Mouse (Mus musculus) ES-Bruce4 (cell line): Measurements from ENCODE around the gene Ldlrap1. TPM values are rescaled to one million over a fixed set of nuclear protein-coding genes. Genes with fewer than 3 reads are reported as not detected.
A peak's percentile ranks its signal among the peaks of the same experiment; 100 is the strongest.

Source experiments
- H3K27ac ChIP-seq: 2 replicates; pipeline ENCODE4 v1.5.1; 2012; ENCODE audit warnings: low read length, inconsistent platforms; ENCODE audit not compliant: insufficient read depth
- H3K27me3 ChIP-seq: 2 replicates; pipeline ENCODE4 v1.6.1; 2012; ENCODE audit warnings: mild to moderate bottlenecking, low read length, inconsistent platforms; ENCODE audit not compliant: control insufficient read depth, poor library complexity, insufficient read depth, severe bottlenecking
- H3K36me3 ChIP-seq: 2 replicates; pipeline ENCODE4 v1.6.1; 2012; ENCODE audit warnings: inconsistent platforms, mild to moderate bottlenecking, low read length, moderate library complexity; ENCODE audit not compliant: control insufficient read depth, poor library complexity, insufficient read depth, severe bottlenecking
- H3K4me1 ChIP-seq: one replicate; pipeline ENCODE4 v1.8.1; 2011; ENCODE audit warnings: low read length; ENCODE audit not compliant: control insufficient read depth, insufficient read depth
- H3K4me3 ChIP-seq: 2 replicates; pipeline ENCODE4 v1.5.1; 2011; ENCODE audit warnings: low read depth, mild to moderate bottlenecking, low read length
- H3K9ac ChIP-seq: 2 replicates; pipeline ENCODE4 v1.6.1; 2012; ENCODE audit warnings: low read depth, mild to moderate bottlenecking, inconsistent platforms; ENCODE audit not compliant: poor library complexity, severe bottlenecking
- H3K9me3 ChIP-seq: replicated peaks from 2 replicates; pipeline ENCODE4 v1.6.1; 2012; ENCODE audit warnings: mild to moderate bottlenecking, low read length, inconsistent platforms; ENCODE audit not compliant: control insufficient read depth, poor library complexity, insufficient read depth, severe bottlenecking
- CTCF ChIP-seq: IDR thresholded peaks from one replicate; pipeline ENCODE4 v1.8.1; 2011; ENCODE audit warnings: low read depth, low read length
- EP300 ChIP-seq: IDR thresholded peaks from 2 replicates; pipeline ENCODE4 v1.6.1; 2011; ENCODE audit warnings: low read depth, low read length; ENCODE audit not compliant: insufficient read depth
- POLR2A ChIP-seq: IDR thresholded peaks from one replicate; pipeline ENCODE4 v1.8.1; 2011; ENCODE audit warnings: low read length; ENCODE audit not compliant: insufficient read depth
- polyA plus RNA-seq: library from polyadenylated mRNA; stranded (reverse); fragments of >200 nt; gene quantifications from 2 replicates; pipeline ENCODE4 v1.2.4, GENCODE M21; 2011; ENCODE audit warnings: low read depth; ENCODE audit not compliant: missing spikeins, insufficient read depth, insufficient read length

Ldlrap1 gene
- polyA plus RNA-seq, 1 experiment = 18.9 TPM

DNA sequence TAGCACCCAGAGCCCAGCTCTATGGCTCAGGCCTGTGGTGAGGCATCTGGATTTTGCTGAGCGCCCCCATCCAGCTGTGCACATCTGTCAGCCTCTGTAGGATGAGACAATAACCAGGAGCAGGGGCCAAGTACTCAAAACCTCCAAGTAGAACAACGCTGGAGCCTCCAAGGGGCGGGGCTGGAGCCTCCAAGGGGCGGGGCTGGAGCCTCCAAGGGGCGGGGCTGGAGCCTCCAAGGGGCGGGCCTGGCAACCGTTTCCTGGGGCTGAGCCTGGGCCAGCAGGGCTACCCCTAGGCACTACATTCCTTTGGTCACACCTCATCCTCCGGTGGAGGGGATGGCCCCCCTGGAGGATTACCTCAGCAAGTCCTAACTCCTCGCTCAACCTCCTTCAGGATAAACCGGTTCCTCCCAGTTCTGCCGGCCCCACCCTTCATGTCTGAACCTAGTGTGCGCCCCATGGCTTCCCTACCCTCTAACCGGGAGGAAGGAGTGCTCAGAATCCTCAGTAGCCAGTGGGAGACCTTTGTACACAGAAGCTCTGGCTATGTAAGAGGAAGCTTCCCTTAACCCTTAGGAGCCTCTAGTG lies 33.7 kb downstream of the Ldlrap1 start:
- TF ChIP-seq CTCF (no peak), EP300 (peak; percentile 94), POLR2A (peak; percentile 20)
- no peak overlapping the region for H3K9ac ChIP-seq
- H3K27me3 ChIP-seq = no peaks in the 10 kb centered on the region
- H3K36me3 ChIP-seq = no peaks in the 10 kb centered on the region
- peak overlapping the region; percentile 6 for H3K4me3 ChIP-seq
- H3K27ac ChIP-seq = peak overlapping the region; percentile 81
- H3K4me1 ChIP-seq = peaks cover 15% of the 10 kb centered on the region
- no peaks in the 10 kb centered on the region for H3K9me3 ChIP-seq

DNA sequence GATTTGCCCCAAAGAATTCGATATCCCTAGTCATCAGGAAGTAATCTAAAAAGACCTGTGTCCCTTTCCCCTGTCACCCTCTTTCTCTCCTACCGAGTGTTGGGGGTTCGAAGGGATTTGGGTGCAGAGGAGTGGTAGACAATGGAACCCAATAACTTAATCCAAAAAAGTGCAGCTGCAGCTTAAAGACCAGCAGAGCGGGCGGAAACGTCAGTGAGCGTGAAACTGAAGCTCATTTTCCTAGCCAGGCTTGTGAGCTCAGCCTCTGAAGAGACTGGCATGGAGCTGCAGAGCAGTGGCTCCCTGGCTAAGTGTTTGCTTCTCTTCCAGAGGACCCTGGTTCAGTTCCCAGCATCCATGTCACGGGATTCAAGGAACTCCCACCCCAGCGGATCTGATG lies 34.5 kb downstream of the Ldlrap1 start:
- no peaks in the 10 kb centered on the region for H3K9me3 ChIP-seq
- H3K36me3 ChIP-seq = no peaks in the 10 kb centered on the region
- no peak overlapping the region for H3K9ac ChIP-seq
- peaks cover 18% of the 10 kb centered on the region for H3K4me1 ChIP-seq
- no peak overlapping the region for H3K27ac ChIP-seq
- no peak for TF ChIP-seq POLR2A
- TF ChIP-seq EP300 = no peak
- no peak for TF ChIP-seq CTCF
- no peaks in the 10 kb centered on the region for H3K27me3 ChIP-seq
- no peak overlapping the region for H3K4me3 ChIP-seq

DNA sequence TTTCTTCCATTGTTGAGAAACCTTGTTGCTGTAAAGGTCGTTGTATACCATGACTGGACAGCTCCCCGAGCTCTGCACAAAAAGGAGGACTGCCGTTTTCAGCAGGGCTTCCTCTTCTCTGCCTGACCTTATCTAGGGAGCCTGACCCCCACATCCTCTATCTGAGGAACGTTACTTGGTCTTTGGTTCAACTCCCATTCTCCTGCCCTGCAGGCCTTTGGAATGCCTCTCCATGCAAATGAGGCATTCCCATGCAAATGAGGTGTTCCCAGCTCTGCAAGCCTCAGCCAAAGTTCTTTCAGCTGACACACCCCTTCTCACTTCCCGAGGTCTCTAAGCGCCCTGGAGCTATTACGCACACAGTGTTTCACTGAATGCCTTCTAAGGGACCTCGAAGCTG lies 37.7 kb downstream of the Ldlrap1 start:
- Histone ChIP-seq H3K4me3 (no peak overlapping the region), H3K4me1 (peaks cover 17% of the 10 kb centered on the region), H3K9ac (no peak overlapping the region), H3K36me3 (no peaks in the 10 kb centered on the region), H3K27me3 (no peaks in the 10 kb centered on the region), H3K27ac (peak overlapping the region; percentile 66), H3K9me3 (no peaks in the 10 kb centered on the region)
- peak; percentile 98 for TF ChIP-seq EP300
- TF ChIP-seq POLR2A = no peak

DNA sequence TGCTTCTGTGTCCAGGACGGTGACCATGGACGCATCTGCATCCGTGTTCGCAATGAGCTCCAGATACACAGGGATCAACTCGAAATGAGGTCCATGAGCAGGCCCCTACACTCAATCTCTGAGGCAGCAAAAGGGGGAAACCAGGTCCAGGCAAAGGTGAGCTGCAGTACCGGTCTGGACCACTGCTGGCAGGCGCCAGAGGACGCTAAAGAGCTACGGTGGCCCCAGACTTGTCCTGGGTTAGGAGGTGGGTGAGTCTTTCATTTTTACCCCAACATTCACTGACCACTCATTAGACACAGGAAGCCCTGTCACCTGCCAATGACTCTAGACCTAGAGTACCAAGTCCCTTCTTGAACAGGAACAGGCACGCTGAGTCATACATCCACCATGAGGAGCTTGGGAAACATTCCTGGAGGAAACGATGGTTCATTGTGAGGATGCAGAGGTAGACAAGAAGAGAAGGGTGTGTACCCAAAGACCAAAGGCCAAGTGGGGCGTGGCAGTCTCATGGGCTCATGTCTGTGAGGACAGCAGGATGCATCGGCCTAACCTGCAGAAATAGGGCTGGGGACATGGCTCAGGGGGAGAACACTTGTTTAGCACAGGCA lies 42.0 kb downstream of the Ldlrap1 start:
- Histone ChIP-seq H3K4me3 (no peak overlapping the region), H3K27me3 (no peaks in the 10 kb centered on the region), H3K9me3 (no peaks in the 10 kb centered on the region), H3K27ac (0 out of 2 replicates have a peak overlapping the region, but pooled peaks have one; percentile 3), H3K36me3 (no peaks in the 10 kb centered on the region), H3K4me1 (peaks cover 13% of the 10 kb centered on the region), H3K9ac (no peak overlapping the region)
- TF ChIP-seq EP300 = peak; percentile 41; the same call in 1 of the 2 replicates
- TF ChIP-seq POLR2A = no peak
- peak; percentile 86 for TF ChIP-seq CTCF

DNA sequence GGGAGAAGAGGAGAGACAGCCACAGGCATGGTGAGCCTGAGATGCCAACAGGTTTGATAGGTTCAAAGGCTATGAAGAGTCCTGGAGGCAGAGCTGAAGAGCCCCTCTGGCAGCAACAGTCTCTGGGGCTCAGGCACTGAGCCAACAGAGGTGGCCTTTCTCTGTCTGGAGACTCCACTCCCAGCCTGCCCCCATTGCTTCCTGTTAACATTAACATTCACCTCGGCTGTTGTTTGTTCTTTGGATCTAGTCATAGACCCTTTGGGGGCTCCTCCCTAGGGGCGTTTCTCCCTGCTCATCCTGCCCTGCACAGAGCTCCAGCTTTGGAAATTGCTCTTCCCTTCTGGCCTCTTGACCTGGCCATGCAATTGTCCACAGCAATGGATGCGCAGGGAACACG lies 42.9 kb downstream of the Ldlrap1 start:
- Histone ChIP-seq H3K27ac (peak overlapping the region; percentile 16; the same call in 1 of the 2 replicates), H3K36me3 (no peaks in the 10 kb centered on the region), H3K4me3 (no peak overlapping the region), H3K27me3 (no peaks in the 10 kb centered on the region), H3K4me1 (peaks cover 13% of the 10 kb centered on the region), H3K9ac (no peak overlapping the region), H3K9me3 (no peaks in the 10 kb centered on the region)
- TF ChIP-seq POLR2A (no peak), CTCF (no peak), EP300 (0 out of 2 replicates have a peak, but pooled peaks have one; percentile 52)

DNA sequence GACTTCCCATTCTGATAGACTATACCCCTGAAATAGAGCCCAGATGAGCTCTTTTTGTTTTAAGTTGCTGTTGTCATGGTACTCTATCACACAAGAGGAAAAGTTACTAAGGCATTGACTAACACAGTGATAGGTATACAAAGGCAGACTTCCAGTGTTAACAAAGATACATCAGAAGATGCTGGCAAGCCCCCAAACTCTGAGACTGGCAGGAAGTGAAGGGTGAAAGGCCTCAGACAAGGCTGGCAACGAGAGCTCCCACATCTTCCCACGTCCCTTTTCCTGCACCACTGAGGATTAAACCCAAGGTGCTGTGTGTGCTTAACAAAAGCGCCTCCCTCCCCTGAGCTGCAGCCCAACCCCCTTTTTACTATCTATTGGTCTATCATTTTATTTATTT lies 44.6 kb downstream of the Ldlrap1 start:
- TF ChIP-seq CTCF = no peak
- no peak for TF ChIP-seq POLR2A
- no peak for TF ChIP-seq EP300
- no peaks in the 10 kb centered on the region for H3K27me3 ChIP-seq
- no peak overlapping the region for H3K4me3 ChIP-seq
- H3K4me1 ChIP-seq = peaks cover 6% of the 10 kb centered on the region
- H3K9me3 ChIP-seq = no peaks in the 10 kb centered on the region
- no peak overlapping the region for H3K27ac ChIP-seq
- H3K9ac ChIP-seq = no peak overlapping the region
- no peaks in the 10 kb centered on the region for H3K36me3 ChIP-seq
